In the genomic region with DNA sequence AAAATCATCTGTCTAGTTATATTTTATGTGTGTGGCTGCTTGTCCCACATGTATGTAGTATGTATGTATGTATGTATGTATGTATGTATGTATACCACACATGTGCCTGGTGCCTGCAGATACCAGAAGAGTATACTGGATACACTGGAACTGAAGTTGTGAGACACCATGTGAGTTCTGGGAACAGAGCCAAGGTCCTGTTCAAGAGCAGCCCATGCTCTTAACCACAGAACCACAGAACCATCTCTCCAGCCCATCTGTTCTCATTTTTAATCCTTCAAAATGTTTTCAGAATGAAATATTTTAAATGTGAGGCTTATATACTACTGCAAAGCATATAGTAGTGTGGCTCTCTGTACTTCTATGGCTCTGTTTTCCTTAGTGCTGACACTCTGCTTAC, we compare ENCODE assay signal across 18 mouse cellular contexts.
DNase-seq lines count a peak whose midpoint lies in the region; ATAC-seq lines count a peak whose summit lies in the region.
"Had no signal": no experiment of that assay in that cellular context is flagged by ENCODE, and none has a peak within 500 bp of the region (broad histone marks: within the 10 kb centered on the region; RNA-seq: fewer than 3 reads in every experiment).

No protein-coding gene starts in this region.

- intact Hi-C loops in left cerebral cortex, postnatal 4 days (cut with DNase I): no loop called here
- intact Hi-C loops in left cerebral cortex, postnatal 25 days (cut with DNase I): no loop called here

- peak; percentile 30 for DNase-seq in cerebellum, adult 9-10 months
- DNase-seq in cerebellum, adult 8-10 months: no peak
- DNase-seq in left cerebral cortex, postnatal 4 days: peak; percentile 3
- no peak for DNase-seq in left cerebral cortex, postnatal 25 days (ENCODE audit: low spot score in 2 of 2)
- peak; percentile 16 for DNase-seq in cerebellum, adult 9-11 months
- no peak for DNase-seq in layer of hippocampus, adult 18-20 months (ENCODE audit: low spot score in 2 of 2)
- DNase-seq: adrenal gland, postnatal 14 days; embryo, embryonic 11 days; kidney, adult 11 months; kidney, postnatal 36 days; liver; lung, adult 2 months; thymus, postnatal 4 days had no signal

- peak; percentile 81 for ATAC-seq in megakaryocyte-erythroid progenitor cell, adult 5-6 weeks (replicated peaks; ENCODE audit: low FRiP score, low TSS enrichment, poor library complexity, severe bottlenecking)
- ATAC-seq in CD4-positive, CD25-positive, alpha-beta regulatory T cell, adult 4 months: no peak
- ATAC-seq: forebrain, embryonic 13.5 days; hindbrain, embryonic 16.5 days; midbrain, embryonic 13.5 days had no signal

Comparison
In these comparisons a context has a peak if more than half of its experiments do, and no peak if none do; other contexts are left out.
1. DNase-seq: peak in cerebellum, adult 9-10 months (single experiment), left cerebral cortex, postnatal 4 days (single experiment) and cerebellum, adult 9-11 months (single experiment); none in cerebellum, adult 8-10 months (single experiment), left cerebral cortex, postnatal 25 days (0 of 2) and layer of hippocampus, adult 18-20 months (0 of 2).